Mouse (Mus musculus) naive thymus-derived CD4-positive, alpha-beta T cell, adult 2 months (primary cell): ENCODE measurements around the gene Ston1.

Source experiments
- DNase-seq: peaks from one replicate; pipeline ENCODE4 v3.0.0-alpha.2; 2011; ENCODE audit warnings: low read depth

Ston1 gene

DNA sequence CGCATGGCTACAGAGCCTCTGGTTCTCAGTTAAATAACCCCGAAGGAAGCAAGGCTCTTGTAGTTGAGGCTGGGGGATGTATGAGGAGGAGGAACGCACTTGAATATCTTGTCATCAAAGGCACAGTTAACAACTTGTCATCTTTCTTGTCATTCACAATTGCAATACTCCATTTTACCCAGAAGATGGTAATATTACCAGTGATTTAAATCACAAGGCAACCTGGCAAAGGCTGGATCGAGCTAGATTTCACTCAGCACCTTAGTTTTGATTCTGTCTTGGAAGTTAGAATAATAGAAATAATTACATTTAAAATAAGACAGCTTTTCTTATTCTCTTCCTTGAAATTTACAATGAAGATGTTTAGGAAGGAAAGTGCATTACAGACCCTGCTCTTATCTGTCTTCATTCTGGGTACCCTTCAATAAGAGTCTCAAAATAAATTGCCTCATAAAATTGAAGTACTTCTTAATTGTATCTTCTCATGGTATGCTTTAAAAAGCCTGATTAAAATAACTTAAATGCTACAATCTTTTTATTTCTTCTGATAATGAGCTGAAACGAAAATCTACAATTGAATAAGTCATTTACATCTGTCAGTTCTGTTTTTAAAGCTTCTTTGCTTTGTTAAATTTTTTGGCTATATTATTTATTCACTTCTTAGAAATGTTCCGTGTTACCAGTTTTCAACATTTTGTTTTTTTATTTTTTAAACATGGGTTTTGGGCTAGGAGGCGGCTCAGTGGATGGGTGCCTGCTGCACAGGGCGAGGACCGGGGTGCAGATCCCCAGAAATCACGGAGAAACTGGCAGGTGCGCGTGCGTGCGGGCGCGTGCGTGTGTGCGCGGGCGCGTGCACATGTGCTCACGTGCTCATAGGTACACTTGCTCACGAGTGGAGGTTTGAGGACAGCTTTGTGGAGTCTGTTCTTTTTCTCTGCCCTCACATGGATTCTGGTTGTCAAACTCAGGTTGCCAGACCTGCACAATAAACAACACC lies 78.1 kb downstream of the Ston1 start:
- no peak for DNase-seq

DNA sequence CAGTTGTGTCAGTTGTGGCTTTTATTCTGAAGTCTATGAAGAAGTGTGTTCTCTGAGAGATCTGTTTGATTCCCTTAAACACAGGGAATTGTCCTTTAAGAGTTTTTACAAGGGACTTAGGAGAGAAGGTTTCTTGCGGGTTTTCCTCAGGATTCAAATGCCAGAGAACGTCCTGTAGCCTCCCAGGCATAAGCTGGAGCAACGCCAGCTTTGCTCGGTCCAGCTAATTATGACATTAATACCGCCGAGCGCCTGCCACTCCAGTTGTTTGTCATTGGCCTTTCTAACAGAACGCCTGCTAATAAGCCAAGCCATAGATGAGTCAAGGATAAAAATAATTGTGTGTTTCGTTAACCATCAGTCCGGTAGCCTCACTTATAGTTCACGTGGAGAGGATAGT lies 90.7 kb downstream of the Ston1 start:
- no peak for DNase-seq

GRCm38 (mm10) chr17:88696656-88697333 lies 99.3 kb downstream of the Ston1 start:
- DNase-seq = no peak

DNA sequence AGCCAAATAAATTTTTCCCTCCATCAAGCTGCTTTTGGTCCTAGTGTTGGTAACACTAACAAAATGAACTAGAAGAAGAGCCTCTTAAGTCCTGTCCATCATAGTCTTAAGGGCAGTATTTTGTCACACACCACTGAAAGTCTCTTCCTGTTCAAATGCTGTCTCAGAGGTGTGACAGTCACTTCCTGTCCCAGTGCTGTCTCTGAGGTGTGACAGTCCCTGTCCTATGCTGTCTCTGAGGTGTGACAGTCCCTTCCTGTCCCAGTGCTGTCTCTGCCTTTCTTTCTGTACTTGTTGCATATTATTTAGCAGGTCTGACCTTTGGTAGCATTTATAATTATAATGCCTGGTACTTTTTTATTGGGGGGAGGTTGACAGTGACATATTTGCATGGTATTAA lies 103.4 kb downstream of the Ston1 start:
- DNase-seq = peak; percentile 11

GRCm38 (mm10) chr17:88702345-88702744 lies 104.9 kb downstream of the Ston1 start:
- no peak for DNase-seq

DNA sequence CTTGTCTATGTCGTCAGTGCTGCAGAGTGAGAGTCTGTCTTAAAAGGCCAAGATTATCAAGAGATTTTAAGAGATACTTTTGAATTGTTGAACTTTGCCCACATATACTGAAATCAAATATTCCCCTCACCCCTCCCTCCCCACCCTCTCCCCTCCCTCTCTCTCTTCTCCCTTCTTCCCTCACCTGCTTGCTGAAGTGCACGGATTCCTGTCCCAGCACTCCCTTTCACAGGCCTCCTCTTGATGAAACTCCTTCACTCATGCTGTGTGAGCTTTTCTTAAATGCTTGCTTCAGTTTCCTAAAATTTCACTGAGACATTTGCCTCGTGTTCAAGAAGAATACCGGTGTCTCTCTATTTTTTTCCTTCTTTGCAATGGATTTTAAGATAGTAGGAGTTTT lies 105.6 kb downstream of the Ston1 start:
- DNase-seq = no peak

- no peak for DNase-seq
Measured at GRCm38 (mm10) chr17:88706231-88706649, 108.8 kb downstream of the Ston1 start.
